Mouse (Mus musculus) monocyte, adult 5-6 weeks (primary cell): ENCODE data around the gene Pkdcc. TPM values are rescaled to one million over a fixed set of nuclear protein-coding genes. Genes with fewer than 3 reads are reported as not detected.
A peak's percentile ranks its signal among the peaks of the same experiment; 100 is the strongest.

Source experiments
- ATAC-seq: fragments of 153-309, 156-312 bp; replicated peaks from 2 replicates; pipeline ENCODE4 v1.8.0; 2017; ENCODE audit warnings: mild to moderate bottlenecking; ENCODE audit not compliant: low TSS enrichment, insufficient number of reproducible peaks, severe bottlenecking, poor library complexity, low FRiP score
- total RNA-seq: library from RNA; stranded (forward); fragments of 200-1000, 200-491, 200-594 nt; gene quantifications from 3 replicates; pipeline ENCODE4 v1.2.3, GENCODE M21; 2017

The Pkdcc gene
- total RNA-seq, 1 experiment from 2014 or later: 17.0 TPM

DNA sequence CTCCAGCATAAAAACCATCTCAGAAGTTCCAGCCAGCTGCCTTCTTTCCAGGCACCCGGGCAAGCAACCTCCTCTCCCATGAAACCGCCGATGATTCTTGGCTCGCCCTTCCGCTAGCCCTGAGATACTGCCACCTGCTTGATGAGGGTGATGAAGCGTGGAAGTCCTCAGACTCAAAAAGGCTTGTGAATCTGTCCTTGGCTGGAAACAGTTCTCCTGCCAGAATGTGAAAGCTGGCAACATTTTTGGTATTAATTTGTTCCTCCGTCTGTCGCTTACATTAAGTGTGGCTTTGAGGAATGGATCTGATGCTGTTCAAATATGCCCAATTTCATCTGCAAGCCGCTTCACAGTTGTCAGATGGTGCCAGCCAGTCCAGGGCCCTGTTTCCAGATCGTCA is 20.1 kb downstream of the Pkdcc start:
- no peak for ATAC-seq

DNA sequence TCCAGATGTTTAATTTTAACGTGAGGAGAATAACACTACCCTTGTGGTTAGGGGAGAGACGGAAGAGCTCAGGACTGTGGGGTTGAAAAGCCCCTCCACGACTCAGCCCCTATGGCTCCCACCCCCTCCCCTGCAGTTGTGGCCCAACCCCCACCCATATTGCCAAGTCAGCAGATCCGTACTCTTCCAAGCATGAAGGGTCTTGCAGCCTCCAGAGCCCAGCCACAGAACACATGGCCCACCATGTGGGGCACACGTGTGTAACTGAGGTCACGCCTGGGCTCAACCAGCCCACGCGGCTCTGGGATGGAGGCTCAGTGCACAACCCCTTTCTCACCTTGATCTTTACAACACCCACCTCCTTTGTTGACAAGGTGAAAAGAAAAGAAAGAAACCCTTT is 21.1 kb downstream of the Pkdcc start:
- ATAC-seq: no peak

DNA sequence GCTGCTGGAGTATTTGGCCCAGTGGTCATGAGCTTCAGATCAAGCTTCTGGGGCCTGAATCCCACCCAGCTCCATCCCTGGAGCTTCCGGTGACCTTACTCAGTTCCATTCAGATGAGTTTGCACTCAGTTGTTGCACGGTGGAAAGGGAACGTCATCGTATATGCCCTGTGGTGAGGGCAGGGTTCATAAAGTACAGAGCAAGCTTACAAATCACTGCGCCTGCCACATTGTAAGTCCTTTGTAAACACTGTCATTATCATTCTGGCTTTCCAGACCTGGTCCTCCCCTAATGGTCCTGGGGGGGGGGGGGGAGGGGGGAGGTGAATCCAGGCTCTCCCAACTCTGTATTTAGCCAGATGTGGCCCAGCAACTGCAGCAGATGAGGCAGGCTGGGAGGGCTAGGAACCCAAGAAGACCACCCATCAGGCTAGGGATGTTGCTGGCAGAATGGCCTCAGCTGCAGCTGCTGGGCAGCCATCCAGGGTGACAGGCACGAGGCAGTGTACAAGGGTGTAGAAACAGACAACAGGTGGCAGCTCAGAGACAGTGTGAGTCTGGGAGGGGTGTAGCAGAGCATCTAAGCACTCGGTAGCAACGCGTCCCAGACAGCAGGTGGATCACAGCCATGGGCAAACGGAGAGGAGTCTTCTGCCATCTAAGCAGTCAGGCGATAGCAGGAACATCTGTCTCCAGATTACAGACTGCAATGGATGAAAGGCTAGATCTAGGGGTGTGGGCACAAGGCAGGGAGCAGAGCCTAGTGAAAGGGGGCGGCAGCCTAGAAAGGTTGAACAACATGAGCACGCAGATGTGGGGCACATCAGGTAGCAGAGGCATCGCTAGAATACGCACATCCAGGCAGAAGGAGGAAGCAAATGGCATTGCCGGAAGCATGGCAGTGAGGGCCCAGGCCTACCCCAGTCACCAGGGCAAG is 23.3 kb downstream of the Pkdcc start:
- no peak for ATAC-seq

DNA sequence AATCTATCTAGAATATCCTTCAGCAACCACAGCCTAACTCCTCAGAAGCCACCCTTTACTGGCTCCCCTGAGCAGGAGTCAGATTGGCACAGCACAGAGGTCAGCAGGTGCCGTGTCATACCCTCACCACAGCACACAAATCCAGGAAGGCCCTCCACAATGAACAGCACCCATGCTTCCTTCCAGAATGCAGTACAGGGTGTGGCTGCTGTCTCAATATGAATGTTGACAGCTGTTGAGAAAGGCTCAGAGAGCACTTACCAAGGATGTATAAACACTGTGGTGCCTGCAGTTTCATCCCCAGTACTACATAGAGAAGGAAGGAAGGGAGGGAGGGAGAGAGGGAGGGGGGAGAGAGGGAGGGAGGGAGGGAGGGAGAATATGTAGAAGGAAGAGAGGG is 29.4 kb downstream of the Pkdcc start:
- no peak for ATAC-seq

DNA sequence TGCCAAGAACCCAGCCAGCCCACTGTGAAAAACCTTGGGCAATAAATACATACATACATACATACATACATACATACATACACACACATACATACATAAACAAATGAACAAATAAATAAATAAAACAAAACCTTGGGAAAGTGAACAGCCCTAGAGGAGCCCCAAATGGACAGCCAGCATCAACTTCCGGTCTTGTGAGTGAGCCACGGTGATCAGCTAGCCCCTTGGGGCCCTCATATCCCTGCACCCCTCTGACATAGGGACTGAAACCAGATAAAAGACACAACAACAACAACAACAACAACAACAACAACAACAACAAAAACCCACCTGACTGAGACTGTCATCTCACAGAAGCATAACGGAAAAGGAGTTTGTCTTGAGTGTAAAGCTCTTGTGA is 30.4 kb downstream of the Pkdcc start:
- ATAC-seq: no peak

DNA sequence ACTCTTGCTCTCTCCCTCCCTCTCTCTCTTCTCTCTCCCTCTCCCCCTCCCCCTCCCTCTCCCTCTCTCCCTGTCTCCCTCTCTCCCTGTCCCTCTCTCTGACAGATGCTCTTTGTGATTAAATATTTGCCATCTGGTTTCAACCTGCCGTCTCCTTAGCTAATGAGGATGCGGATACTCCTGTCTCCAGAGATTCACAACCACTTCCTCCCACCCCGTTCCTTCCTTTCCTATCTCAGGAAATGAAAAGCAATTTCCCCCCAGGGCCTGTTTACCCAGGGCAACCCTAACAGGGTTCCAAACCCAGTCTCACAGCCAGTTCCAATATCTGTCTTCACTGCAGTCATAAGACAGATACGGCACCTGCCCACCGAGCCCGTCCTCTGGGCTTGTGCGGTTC is 31.0 kb downstream of the Pkdcc start:
- no peak for ATAC-seq

DNA sequence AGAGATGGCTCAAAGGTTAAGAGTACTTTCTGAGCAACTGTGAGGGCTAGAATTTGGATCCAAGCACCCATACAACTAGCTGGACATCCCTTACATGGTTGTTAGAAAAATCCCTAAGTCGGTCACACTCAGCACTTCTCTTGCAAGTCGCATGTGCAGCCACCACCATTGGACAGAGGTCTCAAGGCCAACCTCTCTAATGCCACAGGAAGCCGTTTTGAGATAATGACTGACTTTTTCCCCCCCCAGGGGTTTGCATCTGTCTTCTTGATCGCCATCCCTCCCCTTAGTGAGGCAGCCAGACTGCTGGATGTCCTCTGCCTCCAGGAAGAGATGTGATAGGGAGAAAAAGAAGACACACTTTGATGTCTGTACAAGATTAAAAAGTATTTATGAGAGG is 32.1 kb downstream of the Pkdcc start:
- no peak for ATAC-seq

DNA sequence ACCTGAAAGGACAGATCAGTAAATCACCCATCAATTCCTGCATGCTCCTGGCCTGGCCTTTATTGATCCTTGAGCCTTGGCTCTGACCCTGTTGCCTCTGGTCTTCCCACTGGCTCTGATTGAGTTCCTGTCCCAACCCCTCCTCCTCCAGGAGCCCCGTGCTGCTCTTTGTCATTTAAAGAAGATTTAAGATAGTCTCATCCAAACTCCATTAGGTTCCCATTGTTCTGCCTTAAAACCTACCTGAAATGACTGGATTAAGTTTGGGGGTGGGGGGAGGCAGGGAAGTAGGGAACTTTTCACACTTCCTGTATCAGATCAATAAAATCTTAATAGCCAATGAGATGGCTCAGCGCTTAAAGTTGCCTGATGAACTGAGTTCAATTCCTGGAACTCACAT is 33.4 kb downstream of the Pkdcc start:
- no peak for ATAC-seq

DNA sequence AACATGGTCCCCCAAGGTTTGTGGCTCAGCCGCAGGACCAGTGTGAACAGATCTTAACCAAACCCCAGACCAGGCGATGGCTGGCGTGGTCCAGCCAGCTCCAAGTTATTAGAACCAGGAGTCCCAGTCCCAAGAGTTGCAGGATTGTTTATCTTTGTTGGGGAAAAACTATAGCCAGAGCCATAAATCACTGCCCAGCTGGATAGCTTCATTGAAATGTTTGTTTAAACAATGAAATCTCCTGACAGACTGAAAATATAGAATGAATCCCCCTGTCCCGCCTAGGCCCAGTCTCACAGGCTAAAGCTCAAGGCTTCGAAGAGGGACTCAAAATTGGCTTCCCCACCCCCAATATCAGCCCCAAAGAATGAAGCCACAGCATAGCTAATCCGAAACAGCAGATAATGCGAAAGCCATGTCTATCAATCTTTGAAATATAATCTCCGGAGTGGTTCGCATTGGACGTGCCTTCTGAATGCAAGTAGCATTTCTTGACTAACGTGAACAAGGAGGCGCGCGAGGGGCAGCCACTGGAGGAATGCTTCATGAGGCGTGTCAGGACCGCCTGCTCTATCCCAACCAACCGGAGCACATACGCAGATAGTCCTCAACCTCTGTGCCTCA is 35.9 kb downstream of the Pkdcc start:
- no peak for ATAC-seq

DNA sequence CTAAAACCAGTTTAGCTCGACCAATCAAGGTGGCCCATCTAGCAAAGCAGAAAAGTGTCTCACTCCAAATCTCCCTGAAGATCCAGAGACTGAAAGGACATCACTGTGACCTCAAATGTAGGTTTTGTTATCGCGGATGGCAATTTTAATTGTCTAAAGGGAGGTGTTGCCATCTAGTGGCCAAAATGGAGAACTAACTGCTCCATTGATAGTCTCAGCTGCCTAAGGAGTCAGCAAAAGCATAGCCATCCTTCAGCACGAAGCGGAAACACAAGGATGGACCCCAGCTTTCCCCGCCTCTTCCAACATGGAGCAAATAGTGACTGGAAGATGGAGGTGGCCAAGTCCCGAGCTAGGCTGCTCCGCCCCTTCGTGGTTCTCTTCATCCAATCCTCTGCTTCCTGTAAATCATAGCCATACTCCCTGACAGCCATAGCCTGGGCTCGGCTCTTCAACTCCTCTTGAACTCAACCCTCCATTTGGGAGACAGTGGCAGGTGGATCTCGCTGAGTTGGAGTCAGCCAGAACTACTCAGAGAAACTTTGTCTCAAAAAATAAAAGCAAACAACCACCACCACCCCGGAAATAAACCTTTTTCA is 38.1 kb downstream of the Pkdcc start:
- peak; percentile 80 for ATAC-seq

DNA sequence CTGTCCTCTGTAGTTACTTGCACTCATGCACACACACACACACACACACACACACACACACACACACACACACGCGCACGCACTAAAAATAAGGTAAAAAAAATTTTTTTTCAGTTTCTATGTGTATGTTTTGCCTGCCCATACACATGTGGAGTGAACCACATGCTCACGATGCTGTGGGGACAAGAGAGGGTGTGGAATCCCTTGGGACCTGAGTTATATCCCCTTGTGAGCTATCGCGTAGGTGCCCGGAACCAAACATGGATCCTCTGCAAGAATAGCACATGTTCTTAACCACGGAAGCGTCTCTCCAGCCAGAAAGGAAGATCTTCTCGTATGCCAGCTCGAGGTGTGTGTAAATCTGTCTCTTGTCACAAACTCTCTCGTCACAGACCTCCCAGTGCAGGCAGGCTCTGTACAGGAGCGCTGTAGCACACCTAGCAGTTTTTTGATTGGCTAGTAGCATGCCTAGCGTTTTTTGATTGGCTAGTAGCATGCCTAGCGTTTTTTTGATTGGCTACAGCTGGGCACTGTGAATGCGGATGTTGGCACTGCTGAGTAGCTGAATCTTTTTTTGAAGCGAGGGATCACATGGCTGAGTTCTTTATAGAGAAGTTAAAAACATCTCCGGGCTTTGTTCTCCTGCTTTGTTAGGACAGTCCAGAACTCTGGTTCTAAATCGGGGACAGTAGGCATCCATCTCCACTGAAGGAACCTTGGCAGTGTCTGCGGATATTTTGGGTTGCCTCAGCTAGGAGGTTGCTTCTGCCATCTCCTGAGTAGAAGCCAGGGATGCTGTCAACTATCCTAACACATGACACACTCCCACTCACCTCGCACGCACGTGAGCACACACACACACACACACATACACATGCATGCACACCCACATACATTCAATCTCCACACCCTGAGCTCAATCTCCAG is 52.4 kb downstream of the Pkdcc start:
- peak; percentile 85 for ATAC-seq

DNA sequence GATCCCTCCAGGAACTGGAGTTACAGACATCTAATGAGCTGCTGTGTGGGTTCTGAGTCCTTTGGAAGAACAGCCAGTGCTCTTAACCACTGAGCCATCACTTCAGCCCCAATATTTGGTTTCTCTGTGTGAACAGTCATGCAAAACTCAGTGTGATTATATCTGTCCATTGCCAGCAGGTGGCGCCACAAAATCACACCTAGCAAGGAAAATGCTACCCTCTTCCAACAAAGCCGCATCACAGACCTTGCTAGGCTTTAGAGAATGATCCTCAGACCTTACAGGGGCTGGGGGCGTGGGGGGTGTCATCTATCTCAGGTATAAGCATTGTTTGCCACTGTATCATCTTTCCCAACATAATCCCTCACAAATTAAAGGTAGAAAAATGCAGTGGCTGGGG is 56.4 kb downstream of the Pkdcc start:
- peak; percentile 19; the same call in 1 of the 2 replicates for ATAC-seq

DNA sequence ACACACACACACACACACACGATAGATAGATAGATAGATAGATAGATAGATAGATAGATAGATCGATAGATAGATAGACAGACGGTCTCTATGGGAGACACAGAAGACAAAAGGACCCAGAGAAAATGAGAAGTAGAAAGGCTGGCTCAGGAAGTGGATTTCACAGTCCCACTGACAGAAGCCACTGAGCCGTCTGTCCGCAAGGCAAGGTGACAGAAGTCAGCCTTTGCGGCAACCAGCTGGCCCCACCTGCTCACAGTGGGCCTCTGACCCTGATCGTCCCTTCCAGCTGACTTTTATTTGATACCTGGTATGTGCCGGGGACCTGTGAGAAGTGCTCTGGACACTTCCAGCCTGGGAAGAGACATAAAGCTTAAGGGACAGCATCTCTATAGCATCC is 57.5 kb downstream of the Pkdcc start:
- no peak for ATAC-seq

DNA sequence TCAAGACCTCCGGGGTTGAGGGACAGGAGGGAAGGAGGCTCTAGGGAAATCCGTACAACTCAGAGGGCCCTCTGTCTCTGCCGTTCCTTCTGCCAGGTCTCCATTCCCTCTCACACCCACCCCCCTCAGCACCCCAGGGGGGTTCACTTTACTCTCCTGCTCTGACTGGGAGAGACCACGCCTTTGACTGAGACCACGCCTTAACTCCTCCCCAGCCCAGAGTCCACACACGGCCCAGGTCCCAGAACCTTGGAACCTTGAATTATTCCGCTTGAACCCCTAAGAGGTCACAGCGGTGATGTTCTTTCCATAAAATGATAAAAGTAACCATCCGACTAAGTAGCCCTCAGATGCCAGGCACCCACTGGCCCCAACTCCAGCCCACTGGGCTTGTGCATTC is 58.5 kb downstream of the Pkdcc start:
- no peak for ATAC-seq

DNA sequence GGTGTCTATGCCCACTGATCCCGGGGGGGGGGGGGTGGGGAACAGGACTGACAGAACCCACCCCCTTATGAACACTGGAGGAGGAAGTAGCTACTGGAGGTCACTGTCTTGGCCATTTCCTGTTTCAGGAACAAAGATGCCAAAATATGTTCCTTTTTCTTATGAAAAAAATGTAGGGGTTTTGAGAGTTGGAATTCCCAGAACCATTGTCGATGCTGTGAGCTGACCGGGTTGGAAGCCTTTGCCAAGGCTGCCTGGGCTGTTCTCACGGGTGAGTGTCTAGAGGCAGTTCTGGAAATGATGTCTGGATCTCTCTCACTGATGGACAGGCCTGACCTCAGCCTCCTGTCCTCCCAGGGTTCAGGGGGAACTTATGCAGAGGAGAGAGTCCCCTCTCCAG is 59.0 kb downstream of the Pkdcc start:
- ATAC-seq: no peak
